Mouse (Mus musculus) limb, embryonic 11.5 days (tissue): ENCODE data around the gene Adra1d. TPM values are rescaled to one million over a fixed set of nuclear protein-coding genes. Genes with fewer than 3 reads are reported as not detected.

Experiments used
- ATAC-seq: fragments of 200-750 bp; cut with Nextera tagmentation; 2 replicates; pipeline ENCODE4 v1.8.0; 2017; ENCODE audit warnings: low read depth; ENCODE audit not compliant: insufficient number of reproducible peaks, low FRiP score, low TSS enrichment
- DNase-seq: peaks from one replicate; pipeline ENCODE4 v3.0.0-alpha.2; 2015; ENCODE audit warnings: low spot score
- H3K27ac ChIP-seq: fragments of 300-500 bp; sonication (generic); replicated peaks from 2 replicates; pipeline ENCODE4 v1.5.1; 2014; ENCODE audit warnings: low read depth, mild to moderate bottlenecking, low read length
- H3K27me3 ChIP-seq: fragments of 300-500 bp; sonication (generic); 2 replicates; pipeline ENCODE4 v1.6.1; 2014; ENCODE audit warnings: mild to moderate bottlenecking, low read length, mixed read lengths; ENCODE audit not compliant: control insufficient read depth, insufficient read depth
- H3K36me3 ChIP-seq: fragments of 300-500 bp; sonication (generic); 2 replicates; pipeline ENCODE4 v1.6.1; 2014; ENCODE audit warnings: mild to moderate bottlenecking, low read length, moderate library complexity, mixed read lengths; ENCODE audit not compliant: control insufficient read depth, insufficient read depth
- H3K4me1 ChIP-seq: fragments of 300-500 bp; sonication (generic); 2 replicates; pipeline ENCODE4 v1.6.1; 2014; ENCODE audit warnings: low read length, mixed read lengths; ENCODE audit not compliant: control insufficient read depth, insufficient read depth
- H3K4me2 ChIP-seq: fragments of 300-500 bp; sonication (generic); 2 replicates; pipeline ENCODE4 v1.6.1; 2014; ENCODE audit warnings: low read depth, mild to moderate bottlenecking, moderate library complexity; ENCODE audit not compliant: severe bottlenecking
- H3K4me3 ChIP-seq: fragments of 300-500 bp; sonication (generic); 2 replicates; pipeline ENCODE4 v1.5.1; 2014; ENCODE audit warnings: low read depth, low read length
- H3K9ac ChIP-seq: fragments of 300-500 bp; sonication (generic); 2 replicates; pipeline ENCODE4 v1.6.1; 2014; ENCODE audit warnings: mild to moderate bottlenecking, low read length
- H3K9me3 ChIP-seq: fragments of 300-500 bp; sonication (generic); 2 replicates; pipeline ENCODE4 v1.6.1; 2016; ENCODE audit warnings: low read length; ENCODE audit not compliant: control insufficient read depth
- WGBS: fragments of 180-500 bp; shearing (Covaris S2); extraction: QIAGEN DNeasy Blood & Tissue Kit; methylation state at CpG from one replicate; pipeline ENCODE4 v1.1.7; 2014; 5-methylcytosine and 5-hydroxymethylcytosine counted together
- polyA plus RNA-seq: library from polyadenylated mRNA; unstranded; fragments of >200 nt; fragmentation: Nextera tagmentation; extraction: Ambion mirVana; gene quantifications from 2 replicates; pipeline ENCODE4 v1.2.1, GENCODE M21; 2014

The Adra1d gene
- polyA plus RNA-seq, 1 experiment from 2014 or later = not detected

GRCm38 (mm10) chr2:131510531-131510930 lies 51.6 kb downstream of the Adra1d start:
- H3K36me3 ChIP-seq = no peaks in the 10 kb centered on the region
- peaks cover 36% of the 10 kb centered on the region for H3K4me1 ChIP-seq
- no peak overlapping the region for H3K4me3 ChIP-seq
- 78% methylated on average over 5 of the region's 5 CpGs for WGBS
- no peak overlapping the region for H3K27ac ChIP-seq
- ATAC-seq (no peak), DNase-seq (no peak)
- H3K9ac ChIP-seq = no peak overlapping the region
- no peaks in the 10 kb centered on the region for H3K27me3 ChIP-seq
- no peaks in the 10 kb centered on the region for H3K9me3 ChIP-seq
- H3K4me2 ChIP-seq = no peak overlapping the region

GRCm38 (mm10) chr2:131509671-131510313 lies 52.3 kb downstream of the Adra1d start:
- ATAC-seq = peak; percentile 69
- 14% methylated on average over 17 of the region's 17 CpGs for WGBS

GRCm38 (mm10) chr2:131508501-131508900 lies 53.6 kb downstream of the Adra1d start:
- WGBS = 54% methylated on average over 2 of the region's 2 CpGs
- H3K9me3 ChIP-seq = no peaks in the 10 kb centered on the region
- H3K27me3 ChIP-seq = no peaks in the 10 kb centered on the region
- no peak overlapping the region for H3K9ac ChIP-seq
- no peaks in the 10 kb centered on the region for H3K36me3 ChIP-seq
- peaks cover 39% of the 10 kb centered on the region for H3K4me1 ChIP-seq
- no peak overlapping the region for H3K27ac ChIP-seq
- no peak overlapping the region for H3K4me3 ChIP-seq
- H3K4me2 ChIP-seq = no peak overlapping the region
- DNase-seq = no peak
- no peak for ATAC-seq

More at GRCm38 (mm10) chr2:131509671-131510313, 52.3 kb downstream of the Adra1d start:
- H3K4me3 ChIP-seq = peak overlapping the region; percentile 15; the same call in 1 of the 2 replicates
- peak overlapping the region; percentile 34; the same call in 1 of the 2 replicates for H3K9ac ChIP-seq
- H3K27ac ChIP-seq = 0 out of 2 replicates have a peak overlapping the region, but pooled peaks have one; percentile 14
- H3K27me3 ChIP-seq = no peaks in the 10 kb centered on the region
- peaks cover 39% of the 10 kb centered on the region for H3K4me1 ChIP-seq
- H3K9me3 ChIP-seq = no peaks in the 10 kb centered on the region
- peak overlapping the region; percentile 40; the same call in 1 of the 2 replicates for H3K4me2 ChIP-seq
- peak; percentile 84 for DNase-seq
- no peaks in the 10 kb centered on the region for H3K36me3 ChIP-seq

GRCm38 (mm10) chr2:131506358-131506757 lies 55.7 kb downstream of the Adra1d start:
- H3K27ac ChIP-seq = peak overlapping the region; percentile 88
- H3K9ac ChIP-seq = no peak overlapping the region
- peaks cover 51% of the 10 kb centered on the region for H3K4me1 ChIP-seq
- no peaks in the 10 kb centered on the region for H3K9me3 ChIP-seq
- H3K4me3 ChIP-seq = no peak overlapping the region
- 33% methylated on average over 3 of the region's 3 CpGs for WGBS
- DNase-seq (peak; percentile 72), ATAC-seq (peak; percentile 45; the same call in 1 of the 2 replicates)
- no peak overlapping the region for H3K4me2 ChIP-seq
- H3K36me3 ChIP-seq = no peaks in the 10 kb centered on the region
- no peaks in the 10 kb centered on the region for H3K27me3 ChIP-seq

- Histone ChIP-seq H3K4me1 (peaks cover 61% of the 10 kb centered on the region), H3K9me3 (no peaks in the 10 kb centered on the region), H3K9ac (no peak overlapping the region), H3K4me2 (no peak overlapping the region), H3K27me3 (no peaks in the 10 kb centered on the region), H3K4me3 (no peak overlapping the region), H3K27ac (peak overlapping the region; percentile 88; the same call in 1 of the 2 replicates), H3K36me3 (no peaks in the 10 kb centered on the region)
- DNase-seq = no peak
- no peak for ATAC-seq
Observed at GRCm38 (mm10) chr2:131505431-131505830, 56.7 kb downstream of the Adra1d start.

- Histone ChIP-seq H3K9me3 (no peaks in the 10 kb centered on the region), H3K4me2 (no peak overlapping the region), H3K27ac (no peak overlapping the region), H3K27me3 (no peaks in the 10 kb centered on the region), H3K36me3 (no peaks in the 10 kb centered on the region), H3K9ac (no peak overlapping the region; the same call in 1 of the 2 replicates), H3K4me3 (no peak overlapping the region), H3K4me1 (peaks cover 56% of the 10 kb centered on the region)
- DNase-seq (no peak), ATAC-seq (no peak)
- 74% methylated on average over 5 of the region's 5 CpGs for WGBS
Observed at GRCm38 (mm10) chr2:131502561-131502960, 59.5 kb downstream of the Adra1d start.

GRCm38 (mm10) chr2:131501886-131502285 lies 60.2 kb downstream of the Adra1d start:
- no peak for DNase-seq
- no peak overlapping the region for H3K4me2 ChIP-seq
- H3K4me1 ChIP-seq = peaks cover 49% of the 10 kb centered on the region
- H3K9ac ChIP-seq = no peak overlapping the region
- H3K27ac ChIP-seq = no peak overlapping the region; the same call in 1 of the 2 replicates
- 46% methylated on average over 5 of the region's 5 CpGs for WGBS
- no peak for ATAC-seq
- no peaks in the 10 kb centered on the region for H3K9me3 ChIP-seq
- no peak overlapping the region for H3K4me3 ChIP-seq
- H3K36me3 ChIP-seq = no peaks in the 10 kb centered on the region
- H3K27me3 ChIP-seq = no peaks in the 10 kb centered on the region

- H3K4me2 ChIP-seq = no peak overlapping the region
- H3K9ac ChIP-seq = no peak overlapping the region
- H3K9me3 ChIP-seq = no peaks in the 10 kb centered on the region
- no peaks in the 10 kb centered on the region for H3K36me3 ChIP-seq
- ATAC-seq = no peak
- no peak overlapping the region for H3K4me3 ChIP-seq
- no peaks in the 10 kb centered on the region for H3K27me3 ChIP-seq
- H3K4me1 ChIP-seq = peaks cover 34% of the 10 kb centered on the region
- H3K27ac ChIP-seq = no peak overlapping the region
- DNase-seq = no peak
- 60% methylated on average over 5 of the region's 5 CpGs for WGBS
Observed at GRCm38 (mm10) chr2:131499290-131499845, 62.7 kb downstream of the Adra1d start.
